In the genomic region with DNA sequence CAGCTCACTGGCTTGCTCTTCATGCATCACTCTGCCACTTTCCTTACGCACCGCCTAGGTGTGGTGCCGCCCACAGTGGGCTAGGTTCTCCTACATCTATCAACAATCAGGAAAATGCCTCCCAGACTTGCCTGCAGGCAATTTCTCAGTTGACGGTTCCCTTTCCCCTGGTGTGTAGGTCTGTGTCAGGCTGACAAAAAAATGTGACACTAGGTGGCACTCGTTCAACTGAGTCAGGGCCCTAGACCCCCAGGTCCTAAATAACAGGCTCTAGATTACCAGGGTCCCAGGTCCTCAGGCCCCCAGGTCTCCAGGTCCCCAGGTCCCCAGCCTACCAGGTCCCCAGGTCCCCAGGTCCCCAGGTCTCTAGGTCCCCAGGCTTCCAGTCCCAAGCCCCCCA, we compare ENCODE assay signal across 23 mouse cellular contexts. TPM values are rescaled to one million over a fixed set of nuclear protein-coding genes. Genes with fewer than 3 reads are reported as not detected.
DNase-seq lines count a peak whose midpoint lies in the region; ATAC-seq and TF ChIP-seq lines count a peak whose summit lies in the region.
"Had no signal": no experiment of that assay in that cellular context is flagged by ENCODE, and none has a peak within 500 bp of the region (broad histone marks: within the 10 kb centered on the region; RNA-seq: fewer than 3 reads in every experiment).

No protein-coding gene starts in this region.

- no peaks in the 10 kb centered on the region; the same call in 1 of the 2 replicates for H3K36me3 ChIP-seq in liver, embryonic 11.5 days (ENCODE audit: control insufficient read depth, insufficient read depth, low read length)
- H3K36me3 ChIP-seq: embryonic facial prominence, embryonic 10.5 days; limb, embryonic 13.5 days; midbrain, embryonic 13.5 days; neural tube, embryonic 15.5 days had no signal

- ATAC-seq in liver, embryonic 11.5 days (replicated peaks; ENCODE audit: low FRiP score): no peak
- ATAC-seq: forebrain, embryonic 14.5 days; liver, postnatal 0 days; midbrain, embryonic 13.5 days; Patski had no signal

- H3K4me3 ChIP-seq in left cerebral cortex, adult 2 months: no peak overlapping the region
- no peak overlapping the region for H3K4me3 ChIP-seq in liver, embryonic 11.5 days (ENCODE audit: low read depth, low read length)
- H3K4me3 ChIP-seq: embryonic facial prominence, embryonic 10.5 days; limb, embryonic 13.5 days; midbrain, embryonic 13.5 days; myocyte; neural tube, embryonic 15.5 days had no signal

- intact Hi-C loops in left cerebral cortex, adult 2 months (cut with DNase I): no loop called here
- intact Hi-C loops in left cerebral cortex, postnatal 10 days (cut with DNase I): no loop called here

- H3K9me3 ChIP-seq in liver, embryonic 11.5 days (ENCODE audit: control insufficient read depth, low read length): no peaks in the 10 kb centered on the region
- H3K9me3 ChIP-seq: embryonic facial prominence, embryonic 10.5 days; limb, embryonic 13.5 days; midbrain, embryonic 13.5 days; neural tube, embryonic 15.5 days had no signal

- H3K4me1 ChIP-seq in liver, embryonic 11.5 days (replicated peaks; ENCODE audit: control insufficient read depth, insufficient read depth, low read length): peaks cover 14% of the 10 kb centered on the region

- 46% methylated on average over 5 of the region's 5 CpGs for WGBS in liver, embryonic 11.5 days

- peak; percentile 32 for TF ChIP-seq CTCF in left cerebral cortex, adult 2 months (IDR thresholded peaks at IDR 0.05)

- peak; percentile 46 for DNase-seq in embryo, embryonic 10 days (ENCODE audit: low spot score)
- DNase-seq in embryo, embryonic 10.5 days (ENCODE audit: low spot score): no peak
- DNase-seq in left cerebral cortex, adult 2 months (ENCODE audit: extremely low spot score in 1 of 2, low spot score in 2 of 2): no peak
- DNase-seq in left cerebral cortex, postnatal 10 days (ENCODE audit: extremely low spot score in 1 of 2, low spot score in 2 of 2): no peak
- DNase-seq in thymus, postnatal 4 days: peak; percentile 47
- no peak for DNase-seq in thymus, adult 18-20 months
- DNase-seq in left cerebral cortex, adult 9 months (ENCODE audit: low spot score in 2 of 2): no peak
- no peak for DNase-seq in liver, embryonic 11.5 days (ENCODE audit: low spot score)
- DNase-seq: adrenal gland, postnatal 25 days; cerebellum, postnatal 10 days; heart, postnatal 4 days; liver, postnatal 0 days; right cerebral cortex, postnatal 25 days had no signal

- H3K27me3 ChIP-seq in liver, embryonic 11.5 days (replicated peaks; ENCODE audit: control insufficient read depth, insufficient read depth, low read length): no peaks in the 10 kb centered on the region
- H3K27me3 ChIP-seq: limb, embryonic 13.5 days had no signal

- H3K9ac ChIP-seq in liver, embryonic 11.5 days (ENCODE audit: low read depth, low read length): no peak overlapping the region
- H3K9ac ChIP-seq: limb, embryonic 13.5 days; liver, postnatal 0 days; midbrain, embryonic 13.5 days; neural tube, embryonic 15.5 days had no signal

- H3K27ac ChIP-seq in left cerebral cortex, adult 2 months: no peak overlapping the region
- no peak overlapping the region for H3K27ac ChIP-seq in liver, embryonic 11.5 days (ENCODE audit: low read depth, low read length)
- H3K27ac ChIP-seq: embryonic facial prominence, embryonic 10.5 days; limb, embryonic 13.5 days; midbrain, embryonic 13.5 days; neural tube, embryonic 15.5 days had no signal

- H3K4me2 ChIP-seq in liver, embryonic 11.5 days: no peak overlapping the region
- H3K4me2 ChIP-seq: limb, embryonic 13.5 days; midbrain, embryonic 13.5 days; neural tube, embryonic 15.5 days had no signal

RNA-seq across cellular contexts. Expression of a gene that starts 19.2 kb away (rescaled TPM):
- total RNA-seq in left cerebral cortex, adult 2 months (2021): 10 to 100 TPM; 32.1 to 33.9 TPM
- 10 to 100 TPM; 30.9 to 31.2 TPM for total RNA-seq in left cerebral cortex, postnatal 10 days (2021)
- polyA plus RNA-seq in liver, embryonic 11.5 days (2014; fragmentation: Nextera tagmentation; extraction: Ambion mirVana): 87.2 and 93.3 TPM in 2 replicates
- polyA plus RNA-seq: Patski had no signal

RNA-seq across cellular contexts. Expression of a gene that starts 50.5 kb away (rescaled TPM):
- 1 to 10 TPM; 1.1 to 1.4 TPM for total RNA-seq in left cerebral cortex, adult 2 months (2021)
- total RNA-seq in left cerebral cortex, postnatal 10 days (2021): under 1 TPM; 0.56 to 0.63 TPM
- polyA plus RNA-seq in liver, embryonic 11.5 days (2014; fragmentation: Nextera tagmentation; extraction: Ambion mirVana): 0.29 and 0.32 TPM in 2 replicates
- total RNA-seq: adrenal gland, postnatal 25 days; heart, postnatal 4 days had no signal
- polyA plus RNA-seq: embryonic facial prominence, embryonic 10.5 days; gonadal fat pad, adult 2 months; heart, embryonic 14.5 days; liver, postnatal 0 days; midbrain, embryonic 13.5 days; myocyte; Patski; testis, adult 2 months had no signal

Comparison
In these comparisons a context has a peak if more than half of its experiments do, and no peak if none do; other contexts are left out.
1. DNase-seq: peak in embryo, embryonic 10 days (single experiment) and thymus, postnatal 4 days (single experiment); none in embryo, embryonic 10.5 days (single experiment), left cerebral cortex, adult 2 months (0 of 2), left cerebral cortex, postnatal 10 days (0 of 2), thymus, adult 18-20 months (0 of 2), left cerebral cortex, adult 9 months (0 of 2) and liver, embryonic 11.5 days (single experiment).